Mouse (Mus musculus) left cerebral cortex, adult 18-20 months (tissue): ENCODE data around the gene Wdr90. TPM values are rescaled to one million over a fixed set of nuclear protein-coding genes. Genes with fewer than 3 reads are reported as not detected.
"Not testable (repeated sequence)": the region's sequence is repeated elsewhere in the genome, so short reads cannot be mapped to it uniquely, and the experiment has no call there.

ENCODE experiments used
- DNase-seq, 2 experiments: peaks; one replicate each; pipeline ENCODE4 v3.0.0; 2021 to 2022; ENCODE audit warnings: low spot score in 2 of 2, mixed read lengths in 1 of 2
- total RNA-seq, 2 experiments: library from RNA; stranded (reverse); gene quantifications; 2 replicates each; pipeline ENCODE4 v1.2.3; 2021

The Wdr90 gene
- total RNA-seq, 2 experiments from 2014 or later = 26.0 to 31.5 TPM

DNA sequence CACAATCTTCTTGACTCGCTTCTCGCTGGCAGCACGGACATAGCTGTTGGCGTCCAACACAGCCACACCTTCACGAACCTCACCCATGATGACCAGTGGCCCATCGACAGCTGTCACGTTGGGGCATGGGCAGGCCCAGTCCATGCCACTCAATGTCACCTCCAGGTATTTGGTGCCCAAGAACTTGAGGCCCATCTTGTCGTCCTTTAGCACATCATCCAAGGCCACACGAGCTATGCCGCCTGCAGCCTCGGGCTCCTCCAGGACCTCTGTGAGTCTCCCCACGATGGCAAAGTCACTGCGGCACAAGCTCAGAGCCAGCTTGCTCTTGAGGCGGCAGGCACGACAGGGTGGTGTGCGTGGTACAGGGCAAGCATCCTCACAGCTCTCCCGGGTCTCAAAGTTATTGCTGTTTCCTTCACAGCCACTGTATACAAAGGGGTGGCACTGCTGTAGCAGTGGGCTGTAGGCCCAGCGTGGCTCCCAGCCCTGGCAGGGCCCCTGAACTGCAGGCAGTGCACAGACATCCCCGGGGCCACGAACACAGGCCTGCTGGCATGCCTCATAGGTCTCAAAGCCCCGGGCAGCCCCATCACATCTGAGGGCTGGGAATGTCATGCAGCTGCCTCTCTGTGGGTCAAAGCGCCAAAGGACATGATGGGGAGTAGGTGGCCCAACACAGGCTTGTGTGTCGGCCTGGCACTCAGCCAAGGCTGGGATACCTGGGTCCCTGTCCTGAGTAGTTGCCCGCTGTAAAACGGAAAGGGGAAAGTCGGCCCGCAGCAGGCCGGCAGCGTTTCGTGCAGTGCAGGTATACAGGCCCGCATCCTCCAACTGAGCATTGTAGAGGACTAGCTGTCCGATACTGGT lies 16.7 kb upstream of the Wdr90 start:
- DNase-seq = no peak

GRCm38 (mm10) chr17:25877025-25877424 lies 15.7 kb upstream of the Wdr90 start:
- DNase-seq = no peak

- no peak for DNase-seq
These were observed 15.1 kb upstream of the Wdr90 start for GRCm38 (mm10) chr17:25876347-25876915.

- DNase-seq = peak; percentile 90 to 93
These were observed 14.2 kb upstream of the Wdr90 start for GRCm38 (mm10) chr17:25875171-25876136.

GRCm38 (mm10) chr17:25874721-25875170 lies 13.4 kb upstream of the Wdr90 start, which contains the start of gene Mettl26:
TSS of gene Mettl26 (plus strand) at chr17:25875074.
- peak; percentile 96 to 100 for DNase-seq

GRCm38 (mm10) chr17:25874148-25874720 lies 12.9 kb upstream of the Wdr90 start:
- DNase-seq = no peak

GRCm38 (mm10) chr17:25873405-25874147 lies 12.3 kb upstream of the Wdr90 start:
- DNase-seq = no peak

- no peak for DNase-seq
These were observed 11.4 kb upstream of the Wdr90 start for GRCm38 (mm10) chr17:25872676-25873075.

DNA sequence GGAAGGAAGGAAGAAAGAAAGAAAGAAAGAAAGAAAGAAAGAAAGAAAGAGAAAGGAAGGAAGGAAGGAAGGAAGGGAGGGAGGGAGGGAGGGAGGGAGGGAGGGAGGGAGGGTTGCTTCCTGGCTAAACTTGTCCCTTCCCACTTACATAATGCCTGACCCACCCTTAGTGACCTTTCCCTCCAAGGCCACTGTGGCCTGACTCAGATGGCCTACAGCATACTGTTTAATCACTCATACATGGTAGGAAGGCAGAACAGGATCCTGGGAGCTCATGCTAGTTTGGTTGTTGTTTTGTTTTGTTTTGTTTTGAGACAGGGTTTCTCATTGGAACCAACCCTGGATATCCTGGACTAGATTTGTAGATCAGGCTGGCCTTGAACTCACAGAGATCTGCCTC lies 10.3 kb upstream of the Wdr90 start:
- not testable (repeated sequence) for DNase-seq

GRCm38 (mm10) chr17:25869954-25870353 lies 8.7 kb upstream of the Wdr90 start:
- DNase-seq = no peak

DNA sequence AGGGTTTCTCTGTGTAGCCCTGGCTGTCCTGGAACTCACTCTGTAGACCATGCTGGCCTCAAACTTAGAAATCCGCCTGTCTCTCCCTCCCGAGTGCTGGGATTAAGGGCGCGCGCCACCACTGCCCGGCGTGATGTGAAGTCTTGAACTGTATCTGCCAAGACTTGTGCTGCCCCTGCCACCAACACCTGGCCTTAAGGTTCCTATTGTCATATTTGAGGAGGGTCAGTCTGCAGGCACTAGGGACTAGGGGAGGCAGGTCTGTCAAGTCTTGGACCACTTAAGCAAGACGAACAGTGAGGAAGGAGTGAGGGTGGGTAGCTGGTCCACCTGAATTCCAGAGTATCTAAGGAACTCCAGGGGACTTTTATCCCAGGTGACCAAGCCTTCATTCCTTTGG lies 8.2 kb upstream of the Wdr90 start:
- DNase-seq = no peak

DNA sequence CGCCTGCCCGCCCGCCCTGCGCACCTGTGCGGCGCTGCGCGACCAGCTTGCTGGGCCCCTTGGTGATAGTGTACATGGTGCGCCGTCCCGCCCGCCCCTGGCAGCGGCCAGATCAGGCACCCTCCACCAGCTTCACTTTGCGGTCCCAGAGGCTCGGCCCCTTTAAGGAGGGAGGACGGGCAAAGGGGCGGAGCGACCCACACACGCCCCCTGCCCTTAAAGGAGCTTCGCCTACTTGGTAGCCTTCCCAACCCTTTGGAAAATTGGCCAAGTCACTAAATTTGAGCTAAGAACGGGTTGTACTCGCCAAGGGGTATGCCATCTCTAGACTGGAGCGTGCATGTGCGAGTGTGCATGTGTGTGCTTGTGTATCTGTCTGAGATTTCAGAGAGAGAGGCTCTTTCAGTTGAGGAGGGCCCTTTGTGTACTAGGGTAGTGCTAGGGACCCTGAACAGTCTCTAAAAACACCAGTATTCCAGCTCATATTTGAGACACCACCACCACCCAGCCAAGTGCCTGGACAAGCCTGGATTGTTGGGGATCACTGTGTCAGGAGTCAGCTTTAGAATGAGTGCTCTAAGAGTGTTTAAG lies 7.4 kb upstream of the Wdr90 start, which contains the start of gene Mcrip2:
Gene Mcrip2 (minus strand): TSS at position 164 of the 591 bp plus-strand sequence.
- DNase-seq = peak; percentile 76 to 79

GRCm38 (mm10) chr17:25867836-25868600 lies 6.7 kb upstream of the Wdr90 start:
- DNase-seq = no peak

GRCm38 (mm10) chr17:25867509-25867835 lies 6.2 kb upstream of the Wdr90 start:
- DNase-seq = no peak

GRCm38 (mm10) chr17:25866172-25866571 lies 4.9 kb upstream of the Wdr90 start:
- no peak for DNase-seq

DNA sequence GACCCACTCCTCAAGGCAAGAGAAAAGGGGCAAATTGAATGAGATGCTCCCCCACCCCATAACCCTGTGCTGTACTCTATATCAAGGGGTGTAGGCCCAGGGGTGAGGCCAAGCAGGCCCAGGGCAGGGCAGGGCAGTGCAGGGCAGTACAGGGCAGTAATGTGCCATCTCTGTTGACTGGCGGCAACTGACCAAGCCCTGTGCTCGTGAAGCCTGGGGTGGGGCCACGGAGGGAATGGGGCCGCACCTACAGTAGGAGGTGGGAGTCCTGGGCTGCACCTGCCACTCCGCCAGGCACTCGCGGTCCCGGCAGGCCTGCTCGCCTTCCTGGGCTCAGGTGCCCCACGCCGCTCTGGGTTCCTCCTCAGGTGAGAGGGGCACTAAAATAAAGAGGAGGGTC lies 4.0 kb upstream of the Wdr90 start:
- no peak for DNase-seq

DNA sequence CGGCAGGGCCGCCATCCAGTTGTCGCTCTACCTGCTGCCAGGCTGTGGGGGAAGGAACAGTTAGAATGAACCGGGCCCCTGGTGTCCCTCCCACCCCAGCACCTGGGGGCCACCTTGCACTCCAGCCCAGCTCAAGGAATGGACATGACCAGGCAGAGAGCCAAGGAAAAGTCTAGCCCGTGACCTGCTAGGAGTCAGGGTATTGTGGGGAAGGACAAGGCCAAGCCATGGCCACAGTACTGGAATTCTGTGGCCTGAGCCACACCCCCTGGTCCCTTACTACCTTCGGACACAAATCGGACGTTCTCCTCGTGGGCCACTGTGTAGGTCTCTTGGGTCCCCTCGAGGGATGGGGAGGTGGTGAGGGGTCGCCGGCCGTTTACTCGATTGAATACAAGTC lies 3.0 kb upstream of the Wdr90 start:
- no peak for DNase-seq

- no peak for DNase-seq
These were observed 2.4 kb upstream of the Wdr90 start for GRCm38 (mm10) chr17:25863681-25864080.
